Mouse (Mus musculus) cortical plate, adult 2 months (tissue): ENCODE data around the gene Armcx6. TPM values are rescaled to one million over a fixed set of nuclear protein-coding genes. Genes with fewer than 3 reads are reported as not detected.
"Not testable (repeated sequence)": the region's sequence is repeated elsewhere in the genome, so short reads cannot be mapped to it uniquely, and the experiment has no call there.

Source experiments
- H3K27ac ChIP-seq: fragments of 200-500 bp; 2 replicates; pipeline ENCODE4 v1.5.1; 2012; ENCODE audit warnings: low read length, control low read depth, inconsistent platforms; ENCODE audit not compliant: insufficient read depth
- H3K4me1 ChIP-seq: fragments of 200-500 bp; 2 replicates; pipeline ENCODE4 v1.6.1; 2011; ENCODE audit warnings: low read length; ENCODE audit not compliant: control insufficient read depth, insufficient read depth
- H3K4me3 ChIP-seq: fragments of 200-500 bp; 2 replicates; pipeline ENCODE4 v1.5.1; 2011; ENCODE audit warnings: mild to moderate bottlenecking, low read length, control low read depth; ENCODE audit not compliant: insufficient read depth
- CTCF ChIP-seq: fragments of 200-500 bp; IDR thresholded peaks from 2 replicates; pipeline ENCODE4 v1.5.1; 2011; ENCODE audit warnings: mild to moderate bottlenecking, control low read depth, low read length; ENCODE audit not compliant: insufficient read depth; ENCODE audit errors: extremely low read depth
- POLR2A ChIP-seq: fragments of 200-500 bp; IDR thresholded peaks from 2 replicates; pipeline ENCODE4 v1.6.1; 2011; ENCODE audit warnings: mild to moderate bottlenecking, low read length, control low read depth; ENCODE audit not compliant: insufficient read depth; ENCODE audit errors: extremely low read depth
- polyA plus RNA-seq: library from polyadenylated mRNA; depleted of rRNA; stranded (reverse); fragments of >200 nt; gene quantifications from 2 replicates; pipeline ENCODE4 v1.2.3, GENCODE M21; 2012; rRNA removed

Armcx6 gene
- 5.9 and 7.4 TPM in 2 replicates for polyA plus RNA-seq

- no peak within 1 kb of the TSS for H3K27ac ChIP-seq
- TF ChIP-seq CTCF: no peak
- TF ChIP-seq POLR2A: peak; percentile 54; the same call in 1 of the 2 replicates
- H3K4me3 ChIP-seq: peak within 1 kb of the TSS; percentile 88
- no peaks in the 10 kb centered on the region; the same call in 1 of the 2 replicates for H3K4me1 ChIP-seq
Observed at GRCm38 (mm10) chrX:134750764-134751592, at the start of gene Armcx6. TSS of gene Armcx6 (minus strand) at chrX:134751417.

GRCm38 (mm10) chrX:134787728-134788127 lies 36.5 kb upstream of the Armcx6 start:
- TF ChIP-seq CTCF: no peak
- TF ChIP-seq POLR2A: no peak
- no peak overlapping the region for H3K27ac ChIP-seq

GRCm38 (mm10) chrX:134763428-134764198 lies 12.4 kb upstream of the Armcx6 start:
- not testable (repeated sequence) for H3K4me3 ChIP-seq, H3K4me1 ChIP-seq, H3K27ac ChIP-seq

More at GRCm38 (mm10) chrX:134787728-134788127, 36.5 kb upstream of the Armcx6 start:
- no peaks in the 10 kb centered on the region for H3K4me1 ChIP-seq
- no peak overlapping the region for H3K4me3 ChIP-seq

- Histone ChIP-seq H3K27ac (no peak overlapping the region), H3K4me3 (peak overlapping the region; percentile 64), H3K4me1 (no peaks in the 10 kb centered on the region)
- TF ChIP-seq CTCF (no peak), POLR2A (no peak)
Observed at GRCm38 (mm10) chrX:134757293-134757995, 6.2 kb upstream of the Armcx6 start.

- Histone ChIP-seq H3K27ac (peak within 1 kb of the TSS; percentile 44), H3K4me1 (no peaks in the 10 kb centered on the region), H3K4me3 (peak within 1 kb of the TSS; percentile 64)
- TF ChIP-seq CTCF (no peak), POLR2A (peak; percentile 71)
Observed at GRCm38 (mm10) chrX:134756434-134757292, 5.4 kb upstream of the Armcx6 start, which contains the start of gene Armcx3. TSS of gene Armcx3 (plus strand) at chrX:134756595.

GRCm38 (mm10) chrX:134752584-134752983 lies 1.4 kb upstream of the Armcx6 start:
- no peak overlapping the region for H3K27ac ChIP-seq
- H3K4me1 ChIP-seq: no peaks in the 10 kb centered on the region; the same call in 1 of the 2 replicates
- TF ChIP-seq CTCF (no peak), POLR2A (no peak)
- H3K4me3 ChIP-seq: no peak overlapping the region

- Histone ChIP-seq H3K27ac (no peak overlapping the region), H3K4me3 (no peak overlapping the region; the same call in 1 of the 2 replicates), H3K4me1 (no peaks in the 10 kb centered on the region; the same call in 1 of the 2 replicates)
- TF ChIP-seq CTCF: no peak
- no peak for TF ChIP-seq POLR2A
Observed at GRCm38 (mm10) chrX:134751910-134752309, 693 bp upstream of the Armcx6 start.

GRCm38 (mm10) chrX:134746459-134746858 lies 4.8 kb downstream of the Armcx6 start:
- TF ChIP-seq CTCF (peak; percentile 77), POLR2A (no peak)
- H3K4me1 ChIP-seq: no peaks in the 10 kb centered on the region; the same call in 1 of the 2 replicates

GRCm38 (mm10) chrX:134741862-134742261 lies 9.4 kb downstream of the Armcx6 start:
- Histone ChIP-seq H3K4me3 (no peak overlapping the region), H3K4me1 (no peaks in the 10 kb centered on the region), H3K27ac (no peak overlapping the region)
- TF ChIP-seq CTCF (no peak), POLR2A (no peak)

More at GRCm38 (mm10) chrX:134746459-134746858, 4.8 kb downstream of the Armcx6 start:
- Histone ChIP-seq H3K27ac (no peak overlapping the region), H3K4me3 (no peak overlapping the region)
